Mouse (Mus musculus): Measurements from ENCODE around the gene Wdr18. TPM values are rescaled to one million over a fixed set of nuclear protein-coding genes. Genes with fewer than 3 reads are reported as not detected.

The Wdr18 gene
- total and polyA plus RNA-seq, 3 experiments: 54.2 to 92.1 (median 70.8) TPM

- in situ Hi-C loops (cut with MboI; ENCODE audit: low pct_ligation_motif_present, low pct_unique_long_range_greater_than_20kb, low sequenced_read_pairs) (no loop called here), dilution Hi-C loops (cut with MboI; ENCODE audit: extremely low pct_ligation_motif_present, extremely low pct_unique_long_range_greater_than_20kb, low sequenced_read_pairs) (no loop called here)
- Histone ChIP-seq H3K4me1 (ENCODE audit: control insufficient read depth in 1 of 2, insufficient read depth in 2 of 2) (peaks cover 12 to 34% of the 10 kb centered on the region in 2 experiments), H3K9ac (ENCODE audit: insufficient read depth, low read depth) (no peak overlapping the region), H3K36me3 (replicated peaks in 1 of 2; ENCODE audit: control insufficient read depth in 1 of 2, insufficient read depth in 1 of 2, low read length in 1 of 2) (peaks cover 37 to 73% of the 10 kb centered on the region in 2 experiments), H3K27ac (ENCODE audit: insufficient read depth, low read depth) (no peak overlapping the region), H3K4me2 (ENCODE audit: insufficient read depth, low read depth, poor library complexity, severe bottlenecking) (no peak overlapping the region), H3K27me3 (replicated peaks) (no peaks in the 10 kb centered on the region), H3K79me2 (replicated peaks; ENCODE audit: control insufficient read depth, extremely low read depth, insufficient read depth, poor library complexity, severe bottlenecking) (peaks cover 8% of the 10 kb centered on the region), H3K9me3 (replicated peaks; ENCODE audit: low read length) (no peaks in the 10 kb centered on the region), H3K4me3 (replicated peaks in 1 of 3; ENCODE audit: low read depth in 2 of 3, low read length in 2 of 3, poor library complexity in 1 of 3) (no peak overlapping the region)
- TF ChIP-seq CTCF (conservative IDR thresholded peaks at IDR 0.05 in 1 of 2, IDR thresholded peaks at IDR 0.05 in 1 of 2; ENCODE audit: low read depth in 2 of 2, low read length in 2 of 2): peak in 1 of 2 experiments; percentile 71; a peak in 2 of 4 replicates
- TF ChIP-seq USF2 (conservative IDR thresholded peaks at IDR 0.05; ENCODE audit: low read depth, low read length): no peak
- no peak for TF ChIP-seq ELF1 (IDR thresholded peaks at IDR 0.05; ENCODE audit: low read depth, low read length)
- peak; percentile 60 for TF ChIP-seq RAD21 (IDR thresholded peaks at IDR 0.05; ENCODE audit: low read depth, low read length)
- no peak for TF ChIP-seq RCOR1 (conservative IDR thresholded peaks at IDR 0.05; ENCODE audit: low read depth, low read length)
- TF ChIP-seq SMC3 (IDR thresholded peaks at IDR 0.05; ENCODE audit: low read depth, low read length): peak; percentile 76
- TF ChIP-seq IRF4 (IDR thresholded peaks at IDR 0.05; ENCODE audit: low read depth, low read length): no peak
- TF ChIP-seq TBP (conservative IDR thresholded peaks at IDR 0.05; ENCODE audit: low read depth, low read length): no peak
- no peak for TF ChIP-seq MXI1 (IDR thresholded peaks at IDR 0.05; ENCODE audit: low read depth, low read length)
- TF ChIP-seq NELFE (IDR thresholded peaks at IDR 0.05; ENCODE audit: low read depth, low read length): no peak
- DNase-seq (ENCODE audit: extremely low read depth): no peak
Observed at GRCm38 (mm10) chr10:80014484-80015290, 54.7 kb downstream of the Wdr18 start.

GRCm38 (mm10) chr10:80015583-80015982 lies 55.6 kb downstream of the Wdr18 start:
- TF ChIP-seq E2F4 (IDR thresholded peaks at IDR 0.05; ENCODE audit: insufficient replicate concordance, low read depth, low read length) (no peak), ZC3H11A (IDR thresholded peaks at IDR 0.05; ENCODE audit: low read depth, low read length) (no peak), SMC3 (IDR thresholded peaks at IDR 0.05; ENCODE audit: low read depth, low read length) (no peak), BHLHE40 (IDR thresholded peaks at IDR 0.05; ENCODE audit: low read depth, low read length) (no peak), ELF1 (IDR thresholded peaks at IDR 0.05; ENCODE audit: low read depth, low read length) (no peak), MXI1 (IDR thresholded peaks at IDR 0.05; ENCODE audit: low read depth, low read length) (no peak), MAZ (IDR thresholded peaks at IDR 0.05; ENCODE audit: low read depth, low read length) (no peak), UBTF (IDR thresholded peaks at IDR 0.05; ENCODE audit: low read depth, low read length) (no peak), TBP (conservative IDR thresholded peaks at IDR 0.05; ENCODE audit: low read depth, low read length) (no peak), JUN (IDR thresholded peaks at IDR 0.05; ENCODE audit: insufficient read depth, low read depth, low read length) (no peak), USF2 (conservative IDR thresholded peaks at IDR 0.05; ENCODE audit: low read depth, low read length) (no peak), KAT2A (IDR thresholded peaks at IDR 0.05; ENCODE audit: insufficient replicate concordance, low read length) (no peak), POLR2AphosphoS2 (IDR thresholded peaks at IDR 0.05; ENCODE audit: low read depth, low read length) (no peak), RCOR1 (conservative IDR thresholded peaks at IDR 0.05; ENCODE audit: low read depth, low read length) (no peak), POLR2A (IDR thresholded peaks at IDR 0.05; ENCODE audit: low read depth, low read length) (no peak), ZNF384 (IDR thresholded peaks at IDR 0.05; ENCODE audit: low read depth, low read length) (no peak), RAD21 (IDR thresholded peaks at IDR 0.05; ENCODE audit: low read depth, low read length) (no peak)
- H3K79me2 ChIP-seq (replicated peaks; ENCODE audit: control insufficient read depth, extremely low read depth, insufficient read depth, poor library complexity, severe bottlenecking): peaks cover 8% of the 10 kb centered on the region
- no peak overlapping the region for H3K4me2 ChIP-seq (ENCODE audit: insufficient read depth, low read depth, poor library complexity, severe bottlenecking)
- H3K36me3 ChIP-seq (replicated peaks in 1 of 2; ENCODE audit: control insufficient read depth in 1 of 2, insufficient read depth in 1 of 2, low read length in 1 of 2): peaks cover 37 to 75% of the 10 kb centered on the region in 2 experiments
- no peak overlapping the region for H3K4me3 ChIP-seq (replicated peaks in 1 of 3; ENCODE audit: low read depth in 2 of 3, low read length in 2 of 3, poor library complexity in 1 of 3)
- no peak for DNase-seq (ENCODE audit: extremely low read depth)
- no peak overlapping the region for H3K27ac ChIP-seq (ENCODE audit: insufficient read depth, low read depth)
- peaks cover 12 to 34% of the 10 kb centered on the region in 2 experiments for H3K4me1 ChIP-seq (ENCODE audit: control insufficient read depth in 1 of 2, insufficient read depth in 2 of 2)
- H3K27me3 ChIP-seq (replicated peaks): no peaks in the 10 kb centered on the region
- dilution Hi-C loops (cut with MboI; ENCODE audit: extremely low pct_ligation_motif_present, extremely low pct_unique_long_range_greater_than_20kb, low sequenced_read_pairs): no loop called here
- H3K9me3 ChIP-seq (replicated peaks; ENCODE audit: low read length): no peaks in the 10 kb centered on the region
- H3K9ac ChIP-seq (ENCODE audit: insufficient read depth, low read depth): no peak overlapping the region
- in situ Hi-C loops (cut with MboI; ENCODE audit: low pct_ligation_motif_present, low pct_unique_long_range_greater_than_20kb, low sequenced_read_pairs): no loop called here
